Mouse (Mus musculus) CD8-positive naive resting alpha-beta T cell, adult 2 months (primary cell): ENCODE data around the gene Vmn1r205.
"Not testable (repeated sequence)": the region's sequence is repeated elsewhere in the genome, so short reads cannot be mapped to it uniquely, and the experiment has no call there.

Source experiments
- DNase-seq, 2 experiments: peaks; one replicate each; pipeline ENCODE4 v3.0.0; 2022; ENCODE audit warnings: low read depth in 2 of 2, low spot score in 2 of 2

Vmn1r205 gene

DNA sequence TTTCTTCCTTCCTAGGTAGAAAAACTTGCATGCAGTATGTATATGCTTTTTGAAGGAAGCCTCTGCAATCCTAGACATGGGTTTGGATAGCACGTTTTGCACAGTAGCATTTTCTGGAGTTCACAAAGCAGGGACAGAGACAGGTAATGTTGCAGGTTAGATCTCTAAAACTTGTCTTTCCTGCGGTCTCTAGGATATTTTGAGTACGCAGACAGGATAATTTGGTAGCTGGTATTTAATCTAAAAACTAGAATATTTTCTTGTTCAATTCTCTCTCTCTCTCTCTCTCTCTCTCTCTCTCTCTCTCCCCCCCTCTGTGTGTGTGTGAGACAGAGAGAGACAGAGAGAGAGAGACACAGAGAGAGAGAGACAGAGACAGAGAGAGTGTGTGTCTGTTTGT, at the start of gene Vmn1r205:
Vmn1r205 (minus strand) TSS at position 101 of the 400 bp plus-strand sequence.
- DNase-seq: no peak

- DNase-seq: not testable (repeated sequence)
Measured at GRCm38 (mm10) chr13:22624151-22624550, 31.4 kb upstream of the Vmn1r205 start, which contains the start of gene Vmn1r206. TSS of gene Vmn1r206 (minus strand) at chr13:22624251.

- DNase-seq: not testable (repeated sequence)
Measured at GRCm38 (mm10) chr13:22583336-22583735, 9.5 kb downstream of the Vmn1r205 start.

- DNase-seq: not testable (repeated sequence)
Measured at GRCm38 (mm10) chr13:22574911-22575310, 17.9 kb downstream of the Vmn1r205 start.

- DNase-seq: not testable (repeated sequence)
Measured at GRCm38 (mm10) chr13:22552898-22553297, 39.9 kb downstream of the Vmn1r205 start, which contains the start of gene Vmn1r204. TSS of gene Vmn1r204 (plus strand) at chr13:22553198.
